Mouse (Mus musculus) right cerebral cortex, adult 2 months (tissue): ENCODE results near the gene Atf2.
A peak's percentile ranks its signal among the peaks of the same experiment; 100 is the strongest.
"Not testable (repeated sequence)": the region's sequence is repeated elsewhere in the genome, so short reads cannot be mapped to it uniquely, and the experiment has no call there.

Experiments
- DNase-seq, 2 experiments: peaks; one replicate each; pipeline ENCODE4 v3.0.0; 2021 to 2022; ENCODE audit warnings: low spot score in 2 of 2

The Atf2 gene

GRCm38 (mm10) chr2:73885997-73886396 lies 6.4 kb downstream of the Atf2 start:
- DNase-seq = no peak

DNA sequence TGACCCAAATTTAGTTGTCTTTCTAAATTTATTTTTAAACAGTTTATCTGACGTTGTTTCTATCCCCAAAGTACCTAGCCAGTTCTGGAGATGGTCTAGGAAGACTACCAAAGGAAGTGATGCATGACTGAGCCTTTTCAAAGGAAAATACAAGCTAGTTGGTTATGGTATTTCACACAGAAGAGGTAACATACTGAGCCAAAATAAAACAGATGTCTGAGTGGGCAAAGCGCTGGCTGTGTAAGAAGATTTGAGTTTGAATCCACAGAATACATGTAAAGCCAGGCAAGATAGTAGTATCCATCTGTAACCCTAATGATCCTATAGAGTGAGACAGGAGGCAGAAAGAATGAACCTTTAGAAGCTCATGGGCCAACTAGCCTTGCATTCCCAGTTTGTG lies 14.5 kb downstream of the Atf2 start:
- DNase-seq = no peak

DNA sequence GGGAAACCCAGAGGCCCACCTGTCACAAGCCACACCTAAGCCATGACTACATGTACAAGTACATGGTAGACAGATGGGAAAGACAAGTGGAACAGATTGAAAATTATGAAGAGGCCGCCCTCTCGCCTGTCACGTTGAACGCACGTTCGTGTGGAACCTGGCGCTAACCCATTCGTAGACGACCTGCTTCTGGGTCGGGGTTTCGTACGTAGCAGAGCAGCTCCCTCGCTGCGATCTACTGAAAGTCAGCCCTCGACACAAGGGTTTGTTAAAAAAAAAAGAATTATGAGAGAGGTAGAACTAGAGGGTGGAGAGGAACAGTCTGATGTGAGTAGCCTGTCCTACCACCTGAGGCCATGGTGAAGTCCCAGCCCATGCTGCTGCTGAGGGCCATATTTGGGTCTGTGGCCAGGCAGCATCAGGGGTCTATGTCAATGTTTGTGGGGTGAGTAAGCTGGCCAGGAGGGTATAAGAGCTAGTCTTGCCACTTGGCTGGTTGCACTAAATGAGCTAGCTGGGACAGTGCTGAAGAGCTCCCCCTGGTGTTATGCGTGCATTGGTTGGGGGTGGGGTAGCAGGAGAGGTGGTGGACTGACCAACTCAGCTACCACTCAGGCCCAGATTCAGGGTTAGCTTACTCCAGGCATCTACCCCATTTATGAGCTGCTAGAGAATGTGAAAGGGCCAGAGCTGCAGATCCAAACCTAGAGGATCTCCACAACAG lies 24.5 kb downstream of the Atf2 start:
- peak; percentile 46 to 57 for DNase-seq

GRCm38 (mm10) chr2:73860046-73860624 lies 32.3 kb downstream of the Atf2 start:
- no peak for DNase-seq

DNA sequence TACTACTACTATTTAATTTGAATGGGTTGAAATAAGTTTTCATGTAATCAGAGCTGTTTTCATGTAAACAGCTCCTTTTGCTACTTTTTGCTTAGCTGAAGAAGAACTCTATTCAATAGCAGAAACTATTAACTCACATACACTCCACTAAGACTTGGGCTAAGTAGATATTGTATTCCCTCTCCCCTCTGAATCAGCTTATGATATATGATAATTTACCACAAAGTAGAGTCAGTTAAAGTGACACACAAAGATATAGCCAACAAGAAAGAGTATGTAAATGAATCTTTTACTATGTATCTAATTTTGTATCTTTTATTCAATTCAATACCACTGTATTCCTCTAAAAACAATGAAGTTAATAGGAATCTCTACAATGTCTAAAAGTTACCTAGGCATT lies 35.1 kb downstream of the Atf2 start:
- no peak for DNase-seq

- DNase-seq = no peak
Observed at GRCm38 (mm10) chr2:73856246-73856645, 36.2 kb downstream of the Atf2 start.

- no peak for DNase-seq
Observed at GRCm38 (mm10) chr2:73834406-73835015, 57.9 kb downstream of the Atf2 start.

DNA sequence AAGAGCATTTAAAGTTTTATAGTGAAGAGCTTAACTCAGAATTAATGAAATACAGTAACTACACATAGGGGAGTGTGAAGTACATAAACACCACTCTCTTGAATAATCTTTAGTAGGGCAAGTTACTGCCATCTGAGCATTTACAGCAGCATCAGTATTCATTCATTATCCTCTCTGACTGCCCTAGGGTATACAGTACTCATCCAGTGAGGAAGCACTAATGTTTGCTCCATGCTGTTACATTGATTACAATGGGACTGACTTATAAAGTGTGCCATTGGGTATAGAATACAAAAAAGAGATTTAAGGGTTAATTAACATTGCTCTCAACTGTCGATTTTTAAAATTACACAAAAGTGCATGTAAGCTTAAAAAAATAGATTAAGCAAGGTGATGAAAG lies 59.2 kb downstream of the Atf2 start:
- DNase-seq = no peak

DNA sequence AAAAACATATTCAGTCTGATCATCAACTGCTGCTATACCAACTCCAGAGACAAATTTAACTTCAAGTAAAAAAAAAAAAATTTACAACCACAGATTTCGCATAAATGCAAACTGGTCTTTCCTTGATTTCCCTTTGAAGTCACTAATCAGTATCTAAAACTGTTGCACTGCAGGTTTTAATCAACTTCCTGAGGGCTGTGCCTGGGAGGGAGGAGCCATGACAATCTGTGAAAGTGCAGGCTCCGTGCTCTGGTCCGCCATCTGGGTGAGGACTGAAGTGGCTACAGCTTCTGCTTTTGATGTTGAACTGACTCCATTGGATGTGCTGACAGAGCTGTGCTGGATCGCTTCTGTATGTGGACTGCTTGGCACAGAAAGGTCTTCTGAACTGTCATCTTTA lies 73.7 kb downstream of the Atf2 start:
- no peak for DNase-seq

GRCm38 (mm10) chr2:73807609-73808008 lies 84.8 kb downstream of the Atf2 start:
- DNase-seq = no peak

DNA sequence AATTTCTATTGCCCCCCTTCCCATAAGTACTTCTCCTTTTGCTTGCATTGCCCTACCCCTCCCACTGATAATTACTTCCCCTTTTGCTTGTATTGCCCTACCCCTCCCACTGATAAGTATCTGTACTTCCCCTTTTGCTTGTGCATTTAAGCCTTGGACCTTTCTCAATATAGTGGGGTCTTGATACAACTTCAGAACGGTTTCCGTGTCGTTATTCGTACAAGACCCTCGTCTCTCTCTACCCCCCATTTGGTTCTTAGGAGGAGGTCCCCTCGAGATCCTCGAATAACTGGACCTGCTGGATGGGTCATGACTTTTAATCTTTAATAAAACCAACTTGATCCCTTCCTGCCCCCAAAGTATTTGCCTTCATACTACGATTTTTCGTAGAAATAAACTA lies 92.3 kb downstream of the Atf2 start:
- DNase-seq = not testable (repeated sequence)

GRCm38 (mm10) chr2:73798786-73799185 lies 93.7 kb downstream of the Atf2 start:
- DNase-seq = no peak

DNA sequence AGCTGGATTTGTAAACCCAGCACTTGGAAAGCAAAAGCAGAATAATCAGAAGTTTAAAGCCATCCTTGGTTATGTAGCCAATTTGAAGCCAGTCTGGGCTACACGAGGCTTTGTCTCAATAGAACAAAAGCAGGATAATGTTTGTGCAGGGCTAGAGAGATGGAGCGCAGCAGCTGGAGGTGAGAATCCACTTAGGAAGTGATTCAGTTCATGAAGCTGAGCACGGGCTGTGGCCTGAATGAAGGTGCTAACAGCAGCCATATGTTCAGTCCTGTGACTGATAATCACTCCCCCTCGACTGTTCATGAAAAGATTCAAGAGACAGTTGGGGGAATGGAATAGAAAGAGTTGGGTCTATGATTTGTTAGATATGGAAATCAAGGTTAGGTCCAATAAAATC lies 94.3 kb downstream of the Atf2 start:
- no peak for DNase-seq

DNA sequence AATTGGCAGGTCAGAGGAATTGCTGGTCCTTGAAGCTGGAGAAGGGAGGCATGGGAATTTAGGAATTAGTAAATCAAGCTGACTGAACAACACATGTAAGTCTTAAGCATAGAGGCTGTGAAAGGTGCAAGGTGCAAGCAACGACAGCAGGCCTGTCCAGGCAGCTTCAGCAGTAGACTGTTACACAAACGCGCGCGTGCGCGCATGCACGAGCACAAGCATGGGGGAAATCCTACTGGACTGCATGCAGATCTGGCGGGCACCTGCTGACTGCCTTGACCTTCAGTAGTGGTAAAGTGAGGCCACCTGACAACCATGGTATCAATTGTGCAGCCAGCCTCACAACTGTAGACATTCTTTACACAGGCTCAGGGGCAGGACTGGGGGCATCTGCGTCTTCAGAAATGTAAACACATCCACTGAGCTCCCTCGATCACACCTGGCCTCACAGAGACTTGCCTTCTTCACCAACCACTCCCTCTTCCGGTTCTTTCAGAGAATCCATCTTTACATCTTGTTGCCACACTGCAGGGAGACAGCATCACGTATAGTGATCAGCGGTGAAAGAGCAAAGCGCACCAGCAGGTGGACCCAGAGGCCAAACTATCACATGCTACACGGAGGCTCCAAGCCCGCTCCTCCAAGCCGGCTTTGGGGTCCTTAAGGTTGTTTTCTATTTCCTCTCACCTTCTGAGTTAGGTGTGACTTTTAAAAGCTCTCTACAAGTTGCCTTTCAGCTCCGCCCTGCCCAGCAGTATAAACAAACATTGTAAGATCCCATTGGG lies 100.4 kb downstream of the Atf2 start:
- no peak for DNase-seq

GRCm38 (mm10) chr2:73790332-73790731 lies 102.1 kb downstream of the Atf2 start:
- no peak for DNase-seq

GRCm38 (mm10) chr2:73788395-73788794 lies 104.0 kb downstream of the Atf2 start:
- no peak for DNase-seq

DNA sequence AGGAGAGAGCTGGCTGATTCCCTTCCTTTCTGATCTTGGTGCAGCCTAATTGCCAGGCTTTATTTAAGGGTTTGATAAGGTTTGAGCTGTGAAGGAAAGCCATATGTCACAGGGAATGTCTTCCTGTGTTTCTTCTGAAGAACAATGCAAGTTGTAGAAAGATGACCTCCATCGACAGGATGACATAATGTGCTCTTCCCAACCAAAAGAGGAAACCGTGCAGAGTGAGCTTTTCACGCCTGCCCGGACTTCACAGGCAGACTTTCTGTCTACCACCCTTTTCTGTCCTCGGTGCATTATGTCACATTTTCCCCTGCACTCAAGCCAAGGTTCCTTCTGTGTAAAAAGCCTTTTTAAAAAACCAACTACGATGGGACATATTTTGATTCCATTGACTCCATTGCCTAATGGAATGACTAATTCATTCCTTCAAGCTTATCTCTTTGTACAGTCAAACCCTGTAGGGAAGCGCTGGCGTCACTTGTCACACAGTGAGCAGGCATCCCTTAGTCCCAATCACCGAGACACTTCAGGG lies 110.0 kb downstream of the Atf2 start:
- no peak for DNase-seq

GRCm38 (mm10) chr2:73780321-73781010 lies 112.0 kb downstream of the Atf2 start:
- DNase-seq = no peak

GRCm38 (mm10) chr2:73779796-73780195 lies 112.6 kb downstream of the Atf2 start:
- no peak for DNase-seq

DNA sequence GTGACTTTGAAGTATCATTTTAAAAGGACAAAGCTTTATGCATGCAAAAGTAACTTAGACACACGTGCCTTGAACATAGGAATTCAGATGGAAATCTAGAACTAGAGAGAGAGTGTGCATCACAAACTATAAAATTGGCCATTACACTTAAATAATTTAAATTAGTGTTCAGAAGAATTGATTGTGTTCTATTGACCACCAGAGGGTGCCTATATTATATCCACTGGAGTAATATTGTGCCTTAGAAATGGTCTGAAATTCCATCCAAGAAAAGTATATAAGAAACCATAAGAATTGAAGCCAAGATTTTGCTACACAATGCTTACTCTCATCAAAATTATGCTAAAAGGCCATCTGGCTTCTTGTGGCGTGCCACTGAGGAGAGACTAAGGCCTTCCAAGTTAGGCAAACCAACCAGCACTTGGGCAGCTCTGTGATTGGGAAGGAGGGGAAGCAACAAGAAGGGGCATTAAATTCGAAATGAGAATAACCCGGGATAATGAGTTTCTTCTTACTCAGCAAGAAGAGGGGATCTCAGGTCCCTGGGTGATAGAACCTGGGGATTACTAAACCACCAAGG lies 113.3 kb downstream of the Atf2 start:
- DNase-seq = no peak

DNA sequence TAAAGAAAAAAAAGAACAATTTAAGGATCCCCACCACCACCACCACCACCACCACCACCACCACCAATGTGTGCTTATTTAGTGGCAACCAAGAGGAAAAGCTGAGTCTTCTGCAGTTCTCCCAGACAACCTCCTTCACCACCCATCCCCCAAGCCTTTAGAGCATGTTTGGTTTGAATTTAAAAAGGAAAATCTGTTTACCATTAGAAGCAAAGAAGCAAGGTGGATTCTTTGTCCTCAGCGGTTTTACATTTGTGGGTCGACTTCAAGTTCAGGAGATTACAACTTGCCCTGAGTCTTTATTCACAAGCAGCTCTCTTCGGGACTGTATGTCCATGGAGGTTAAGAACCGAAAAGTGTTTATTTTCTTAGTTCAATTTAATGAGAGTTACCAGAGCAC lies 115.5 kb downstream of the Atf2 start:
- no peak for DNase-seq
